Mouse (Mus musculus): ENCODE measurements around the gene Zdhhc14.

The Zdhhc14 gene

GRCm38 (mm10) chr17:5716912-5717311 lies 224.6 kb downstream of the Zdhhc14 start:
- in situ Hi-C loops (cut with MboI; ENCODE audit: unreplicated experiment in 2 of 2), result no loop called here

GRCm38 (mm10) chr17:5718768-5719387 lies 226.5 kb downstream of the Zdhhc14 start:
- in situ Hi-C loops (cut with MboI; ENCODE audit: unreplicated experiment in 2 of 2), result no loop called here

GRCm38 (mm10) chr17:5722802-5723201 lies 230.4 kb downstream of the Zdhhc14 start:
- in situ Hi-C loops (cut with MboI; ENCODE audit: unreplicated experiment in 2 of 2), result no loop called here

GRCm38 (mm10) chr17:5723601-5724189 lies 231.3 kb downstream of the Zdhhc14 start:
- in situ Hi-C loops (cut with MboI; ENCODE audit: unreplicated experiment in 2 of 2), result no loop called here

- in situ Hi-C loops (cut with MboI; ENCODE audit: unreplicated experiment in 2 of 2), result no loop called here
These were observed 237.3 kb downstream of the Zdhhc14 start for GRCm38 (mm10) chr17:5729587-5730125.

- in situ Hi-C loops (cut with MboI; ENCODE audit: unreplicated experiment in 2 of 2), result no loop called here
These were observed 238.2 kb downstream of the Zdhhc14 start for GRCm38 (mm10) chr17:5730538-5730937.

- in situ Hi-C loops (cut with MboI; ENCODE audit: unreplicated experiment in 2 of 2), result no loop called here
These were observed 241.0 kb downstream of the Zdhhc14 start for GRCm38 (mm10) chr17:5733400-5733799.

GRCm38 (mm10) chr17:5741061-5741460 lies 248.7 kb downstream of the Zdhhc14 start:
- in situ Hi-C loops (cut with MboI; ENCODE audit: unreplicated experiment in 2 of 2), result loop anchor here in 1 of 2 experiments (10.0 kb wide), 1 partner anchor 264 kb away; no protein-coding TSS in a partner anchor

GRCm38 (mm10) chr17:5744016-5744415 lies 251.7 kb downstream of the Zdhhc14 start:
- in situ Hi-C loops (cut with MboI; ENCODE audit: unreplicated experiment in 2 of 2), result loop anchor here in 1 of 2 experiments (10.0 kb wide), 1 partner anchor 261 kb away; no protein-coding TSS in a partner anchor

GRCm38 (mm10) chr17:5746378-5746777 lies 254.0 kb downstream of the Zdhhc14 start:
- in situ Hi-C loops (cut with MboI; ENCODE audit: unreplicated experiment in 2 of 2), result loop anchor here (5.0 to 10.0 kb wide), 3 partner anchors 258 to 314 kb away; partner anchors contain the start of gene Tmem242 (in 1 of the 2)

- in situ Hi-C loops (cut with MboI; ENCODE audit: unreplicated experiment in 2 of 2), result loop anchor here (5.0 to 10.0 kb wide), 3 partner anchors 257 to 316 kb away; partner anchors contain the start of gene Tmem242 (in 1 of the 2)
These were observed 255.5 kb downstream of the Zdhhc14 start for GRCm38 (mm10) chr17:5747539-5748500.

- in situ Hi-C loops (cut with MboI; ENCODE audit: unreplicated experiment in 2 of 2), result loop anchor here (5.0 to 10.0 kb wide), 3 partner anchors 256 to 316 kb away; partner anchors contain the start of gene Tmem242 (in 1 of the 2)
These were observed 256.1 kb downstream of the Zdhhc14 start for GRCm38 (mm10) chr17:5748501-5748894.

- in situ Hi-C loops (cut with MboI; ENCODE audit: unreplicated experiment in 2 of 2), result no loop called here
These were observed 257.9 kb downstream of the Zdhhc14 start for GRCm38 (mm10) chr17:5750278-5750677.

- in situ Hi-C loops (cut with MboI; ENCODE audit: unreplicated experiment in 2 of 2), result no loop called here
These were observed 258.7 kb downstream of the Zdhhc14 start for GRCm38 (mm10) chr17:5751066-5751465.

- in situ Hi-C loops (cut with MboI; ENCODE audit: unreplicated experiment in 2 of 2), result no loop called here
These were observed 260.0 kb downstream of the Zdhhc14 start for GRCm38 (mm10) chr17:5752322-5752715.

- in situ Hi-C loops (cut with MboI; ENCODE audit: unreplicated experiment in 2 of 2), result no loop called here
These were observed 260.6 kb downstream of the Zdhhc14 start for GRCm38 (mm10) chr17:5752716-5753585.

- in situ Hi-C loops (cut with MboI; ENCODE audit: unreplicated experiment in 2 of 2), result no loop called here
These were observed 263.1 kb downstream of the Zdhhc14 start for GRCm38 (mm10) chr17:5755489-5755888.

- in situ Hi-C loops (cut with MboI; ENCODE audit: unreplicated experiment in 2 of 2), result no loop called here
These were observed 263.7 kb downstream of the Zdhhc14 start for GRCm38 (mm10) chr17:5756065-5756464.

GRCm38 (mm10) chr17:5756855-5757254 lies 264.5 kb downstream of the Zdhhc14 start:
- in situ Hi-C loops (cut with MboI; ENCODE audit: unreplicated experiment in 2 of 2), result no loop called here

GRCm38 (mm10) chr17:5763768-5764167 lies 271.4 kb downstream of the Zdhhc14 start:
- in situ Hi-C loops (cut with MboI; ENCODE audit: unreplicated experiment in 2 of 2), result no loop called here

All from v-Abl transformed pro-B cells (cell line).